Mouse (Mus musculus): ENCODE measurements around the gene Ftl1-ps1. TPM values are rescaled to one million over a fixed set of nuclear protein-coding genes. Genes with fewer than 3 reads are reported as not detected.

Gene Ftl1-ps1
- polyA plus RNA-seq (2014; fragmentation: Illumina TruSeq; extraction: RNeasy Lipid Tissue Mini Kit (QIAGEN cat#74804); ENCODE audit: low replicate concordance), result 3.9 TPM

DNA sequence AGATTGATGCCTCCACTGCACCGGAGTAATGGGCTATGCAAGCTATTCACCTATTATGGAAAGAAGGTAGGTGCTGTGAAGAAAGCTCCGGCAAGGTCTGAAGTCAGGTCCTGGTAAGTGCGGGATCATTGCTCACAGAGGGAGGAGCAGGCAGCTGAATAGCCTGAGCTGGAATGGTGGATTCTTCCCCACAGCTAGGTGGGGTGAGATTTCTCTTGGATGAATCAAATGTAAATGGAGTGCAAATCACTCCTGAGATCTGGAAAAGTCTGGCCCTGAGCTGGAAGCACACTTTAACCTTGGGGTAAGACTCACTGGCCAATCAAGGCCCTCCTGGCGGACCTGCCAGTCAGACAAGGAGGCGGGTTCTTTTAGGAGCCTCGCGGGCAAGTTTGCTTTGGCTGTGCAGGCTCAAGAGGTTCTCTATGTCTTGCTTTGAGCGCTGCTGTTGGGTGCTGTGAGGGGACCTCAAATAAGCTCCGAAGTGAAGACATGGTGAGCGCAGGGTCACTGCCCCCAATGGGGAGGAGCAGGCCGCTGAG is at the start of gene Ftl1-ps1:
Gene Ftl1-ps1 (plus strand): TSS at position 397 of the 542 bp plus-strand sequence.

DNA sequence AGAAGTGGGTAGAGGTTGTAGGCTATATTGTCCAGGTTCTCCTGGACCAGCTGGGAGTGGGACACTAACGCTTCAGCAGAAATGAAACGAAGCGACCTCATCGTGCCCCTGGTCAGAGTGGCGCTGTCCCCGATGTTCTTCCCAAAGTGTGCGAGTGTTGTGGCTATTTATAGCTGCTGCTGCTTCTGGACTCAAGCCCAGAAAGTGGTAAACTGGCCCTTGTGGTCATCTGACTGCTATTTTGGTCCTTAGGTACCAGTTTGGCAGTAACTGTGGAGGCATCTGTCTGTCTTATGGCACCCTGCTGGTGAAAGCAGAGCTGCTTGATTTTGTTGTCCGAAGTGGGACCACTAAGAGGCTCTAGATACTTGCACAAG is 35.6 kb upstream of the Ftl1-ps1 start, which contains the start of gene Lrrc14b:
Gene Lrrc14b (minus strand): TSS at position 147 of the 377 bp plus-strand sequence.

GRCm38 (mm10) chr13:74390371-74390990 is 9.0 kb upstream of the Ftl1-ps1 start, which contains the start of gene Zfp72:
Gene Zfp72 (minus strand): TSS chr13:74390836.

Other genes with a start within 250 kb of the Ftl1-ps1 start
- gene Exoc3, start 191.0 kb upstream of the Ftl1-ps1 start, polyA plus RNA-seq (2014; fragmentation: Illumina TruSeq; extraction: RNeasy Lipid Tissue Mini Kit (QIAGEN cat#74804); ENCODE audit: low replicate concordance), result 32.0 TPM
- 5.3 TPM for gene Ahrr, start 107.4 kb upstream of the Ftl1-ps1 start, polyA plus RNA-seq (2014; fragmentation: Illumina TruSeq; extraction: RNeasy Lipid Tissue Mini Kit (QIAGEN cat#74804); ENCODE audit: low replicate concordance)
- gene Pdcd6, start 82.1 kb upstream of the Ftl1-ps1 start, polyA plus RNA-seq (2014; fragmentation: Illumina TruSeq; extraction: RNeasy Lipid Tissue Mini Kit (QIAGEN cat#74804); ENCODE audit: low replicate concordance), result 330 TPM
- gene Sdha, start 49.4 kb upstream of the Ftl1-ps1 start, polyA plus RNA-seq (2014; fragmentation: Illumina TruSeq; extraction: RNeasy Lipid Tissue Mini Kit (QIAGEN cat#74804); ENCODE audit: low replicate concordance), result 487 TPM
- gene Ccdc127, start 49.4 kb upstream of the Ftl1-ps1 start, polyA plus RNA-seq (2014; fragmentation: Illumina TruSeq; extraction: RNeasy Lipid Tissue Mini Kit (QIAGEN cat#74804); ENCODE audit: low replicate concordance), result 11.3 TPM
- gene Lrrc14b, start 35.7 kb upstream of the Ftl1-ps1 start, polyA plus RNA-seq (2014; fragmentation: Illumina TruSeq; extraction: RNeasy Lipid Tissue Mini Kit (QIAGEN cat#74804); ENCODE audit: low replicate concordance), result not detected
- gene Zfp72, start 8.9 kb upstream of the Ftl1-ps1 start, polyA plus RNA-seq (2014; fragmentation: Illumina TruSeq; extraction: RNeasy Lipid Tissue Mini Kit (QIAGEN cat#74804); ENCODE audit: low replicate concordance), result 10.8 TPM
- gene Zfp825, start 94.3 kb downstream of the Ftl1-ps1 start, polyA plus RNA-seq (2014; fragmentation: Illumina TruSeq; extraction: RNeasy Lipid Tissue Mini Kit (QIAGEN cat#74804); ENCODE audit: low replicate concordance), result 107 TPM
- gene Erap1, start 239.9 kb downstream of the Ftl1-ps1 start, polyA plus RNA-seq (2014; fragmentation: Illumina TruSeq; extraction: RNeasy Lipid Tissue Mini Kit (QIAGEN cat#74804); ENCODE audit: low replicate concordance), result 316 TPM